Mouse (Mus musculus) heart, adult 9 months (tissue): Measurements from ENCODE around the gene Marcks.
A peak's percentile ranks its signal among the peaks of the same experiment; 100 is the strongest.

Experiments
- DNase-seq, 2 experiments: peaks; one replicate each; pipeline ENCODE4 v3.0.0; 2022; ENCODE audit warnings: low spot score in 2 of 2

Gene Marcks

GRCm38 (mm10) chr10:37138778-37139442 lies at the start of gene Marcks:
Marcks (minus strand) TSS chr10:37138920.
- DNase-seq: peak; percentile 87

GRCm38 (mm10) chr10:37177071-37177470 lies 38.4 kb upstream of the Marcks start:
- DNase-seq: no peak

GRCm38 (mm10) chr10:37172416-37172950 lies 33.8 kb upstream of the Marcks start:
- DNase-seq: no peak

- no peak for DNase-seq
These were observed 33.1 kb upstream of the Marcks start for GRCm38 (mm10) chr10:37171711-37172415.

GRCm38 (mm10) chr10:37170878-37171277 lies 32.2 kb upstream of the Marcks start:
- DNase-seq: peak; percentile 15 to 23

- peak; percentile 73 to 80 for DNase-seq
These were observed 31.7 kb upstream of the Marcks start for GRCm38 (mm10) chr10:37170466-37170865.

- no peak for DNase-seq
These were observed 28.8 kb upstream of the Marcks start for GRCm38 (mm10) chr10:37167527-37167926.

GRCm38 (mm10) chr10:37159731-37160130 lies 21.0 kb upstream of the Marcks start:
- DNase-seq: peak in 1 of 2 experiments; percentile 17

- DNase-seq: no peak
These were observed 18.4 kb upstream of the Marcks start for GRCm38 (mm10) chr10:37157156-37157555.

GRCm38 (mm10) chr10:37155131-37155530 lies 16.4 kb upstream of the Marcks start:
- DNase-seq: no peak

- no peak for DNase-seq
These were observed 13.0 kb upstream of the Marcks start for GRCm38 (mm10) chr10:37151539-37152271.

GRCm38 (mm10) chr10:37148016-37148415 lies 9.3 kb upstream of the Marcks start:
- no peak for DNase-seq

GRCm38 (mm10) chr10:37145456-37145855 lies 6.7 kb upstream of the Marcks start:
- no peak for DNase-seq

- DNase-seq: no peak
These were observed 2.9 kb upstream of the Marcks start for GRCm38 (mm10) chr10:37141621-37142020.

GRCm38 (mm10) chr10:37140736-37141451 lies 2.2 kb upstream of the Marcks start:
- DNase-seq: peak; percentile 92 to 94

GRCm38 (mm10) chr10:37140166-37140735 lies 1.5 kb upstream of the Marcks start:
- peak in 1 of 2 experiments; percentile 30 for DNase-seq

- peak; percentile 33 to 35 for DNase-seq
These were observed 884 bp upstream of the Marcks start for GRCm38 (mm10) chr10:37139443-37140165.

GRCm38 (mm10) chr10:37138311-37138731 lies 399 bp downstream of the Marcks start:
- DNase-seq: peak in 1 of 2 experiments; percentile 26

- DNase-seq: peak; percentile 64 to 70
These were observed 999 bp downstream of the Marcks start for GRCm38 (mm10) chr10:37137531-37138310.
